Mouse (Mus musculus) limb, embryonic 10.5 days (tissue): ENCODE measurements around the gene Speg. TPM values are rescaled to one million over a fixed set of nuclear protein-coding genes. Genes with fewer than 3 reads are reported as not detected.

Experiments
- DNase-seq: peaks from one replicate; pipeline ENCODE4 v3.0.0-alpha.2; 2017; ENCODE audit warnings: low spot score
- H3K27ac ChIP-seq: fragments of 300-500 bp; sonication (generic); 2 replicates; pipeline ENCODE4 v1.5.1; 2016; ENCODE audit warnings: mild to moderate bottlenecking
- H3K27me3 ChIP-seq: fragments of 300-500 bp; sonication (generic); 2 replicates; pipeline ENCODE4 v1.6.1; 2016; ENCODE audit warnings: low read depth, mild to moderate bottlenecking; ENCODE audit not compliant: poor library complexity, severe bottlenecking
- H3K36me3 ChIP-seq: fragments of 300-500 bp; sonication (generic); 2 replicates; pipeline ENCODE4 v1.6.1; 2016; ENCODE audit warnings: mild to moderate bottlenecking, moderate library complexity
- H3K4me1 ChIP-seq: fragments of 300-500 bp; sonication (generic); 2 replicates; pipeline ENCODE4 v1.6.1; 2016
- H3K4me3 ChIP-seq: fragments of 300-500 bp; sonication (generic); 2 replicates; pipeline ENCODE4 v1.5.1; 2016; ENCODE audit warnings: mild to moderate bottlenecking, moderate library complexity
- H3K9me3 ChIP-seq: fragments of 300-500 bp; sonication (generic); replicated peaks from 2 replicates; pipeline ENCODE4 v1.6.1; 2016; ENCODE audit warnings: mild to moderate bottlenecking
- WGBS: fragments of 180-500 bp; shearing (Covaris S2); methylation state at CpG from one replicate; pipeline ENCODE4 v1.1.7; 2016; 5-methylcytosine and 5-hydroxymethylcytosine counted together
- polyA plus RNA-seq: library from polyadenylated mRNA; unstranded; fragments of >200 nt; fragmentation: Nextera tagmentation; extraction: Ambion mirVana; gene quantifications from 2 replicates; pipeline ENCODE4 v1.2.1, GENCODE M21; 2016

The Speg gene
- polyA plus RNA-seq, 1 experiment from 2014 or later, result 49.6 TPM

DNA sequence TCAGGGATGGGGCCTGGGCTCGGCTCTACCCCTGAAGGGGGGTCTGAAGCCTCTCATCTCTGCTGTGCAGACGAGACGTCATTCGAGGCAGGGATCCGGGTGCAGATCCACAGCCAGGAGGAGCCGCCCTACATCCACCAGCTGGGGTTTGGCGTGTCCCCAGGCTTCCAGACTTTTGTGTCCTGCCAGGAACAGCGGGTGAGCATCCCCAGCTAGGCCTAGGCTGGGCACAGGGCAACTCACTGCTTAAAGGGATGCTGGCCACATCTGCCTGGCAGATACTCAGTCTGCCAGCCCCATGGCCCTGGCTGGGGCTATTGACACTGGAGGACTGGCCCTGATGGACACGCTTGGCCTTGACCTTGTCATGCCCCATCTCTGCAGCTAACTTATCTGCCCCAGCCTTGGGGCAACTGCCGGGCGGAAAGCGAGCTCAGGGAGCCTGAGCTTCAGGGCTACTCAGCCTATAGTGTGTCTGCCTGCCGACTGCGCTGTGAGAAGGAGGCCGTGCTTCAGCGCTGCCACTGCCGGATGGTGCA lies 94.3 kb downstream of the Speg start:
- Histone ChIP-seq H3K27ac (no peak overlapping the region), H3K4me1 (peaks cover 22% of the 10 kb centered on the region), H3K27me3 (peaks cover 77% of the 10 kb centered on the region), H3K4me3 (no peak overlapping the region), H3K36me3 (peaks cover 26% of the 10 kb centered on the region), H3K9me3 (no peaks in the 10 kb centered on the region)
- DNase-seq, result no peak
- 82% methylated on average over 17 of the region's 17 CpGs for WGBS

DNA sequence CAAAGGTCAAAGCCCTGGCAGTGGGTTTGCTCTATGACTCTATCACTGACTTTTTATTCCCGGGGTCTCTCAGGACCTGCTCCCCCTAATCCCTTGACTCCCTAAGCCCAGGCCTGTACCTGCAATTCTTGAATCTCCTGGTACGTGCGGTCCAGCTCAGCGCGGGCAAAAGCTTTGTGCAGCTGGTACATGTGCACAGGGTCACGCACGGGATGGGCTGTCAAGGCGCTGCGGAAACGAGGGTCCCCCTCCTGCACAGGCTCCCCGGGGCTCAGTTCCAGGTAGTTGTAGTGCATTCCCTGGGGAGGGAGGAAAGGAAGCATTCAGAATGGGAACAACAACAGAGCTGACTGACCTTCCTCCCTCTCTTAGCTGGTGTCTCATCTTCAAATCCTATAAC lies 101.3 kb downstream of the Speg start:
- H3K4me3 ChIP-seq, result no peak overlapping the region
- H3K36me3 ChIP-seq, result peaks cover 55% of the 10 kb centered on the region
- H3K27ac ChIP-seq, result no peak overlapping the region
- peaks cover 36% of the 10 kb centered on the region for H3K4me1 ChIP-seq
- H3K27me3 ChIP-seq, result peaks cover 65% of the 10 kb centered on the region
- 96% methylated on average over 11 of the region's 11 CpGs for WGBS
- DNase-seq, result no peak
- no peaks in the 10 kb centered on the region for H3K9me3 ChIP-seq

DNA sequence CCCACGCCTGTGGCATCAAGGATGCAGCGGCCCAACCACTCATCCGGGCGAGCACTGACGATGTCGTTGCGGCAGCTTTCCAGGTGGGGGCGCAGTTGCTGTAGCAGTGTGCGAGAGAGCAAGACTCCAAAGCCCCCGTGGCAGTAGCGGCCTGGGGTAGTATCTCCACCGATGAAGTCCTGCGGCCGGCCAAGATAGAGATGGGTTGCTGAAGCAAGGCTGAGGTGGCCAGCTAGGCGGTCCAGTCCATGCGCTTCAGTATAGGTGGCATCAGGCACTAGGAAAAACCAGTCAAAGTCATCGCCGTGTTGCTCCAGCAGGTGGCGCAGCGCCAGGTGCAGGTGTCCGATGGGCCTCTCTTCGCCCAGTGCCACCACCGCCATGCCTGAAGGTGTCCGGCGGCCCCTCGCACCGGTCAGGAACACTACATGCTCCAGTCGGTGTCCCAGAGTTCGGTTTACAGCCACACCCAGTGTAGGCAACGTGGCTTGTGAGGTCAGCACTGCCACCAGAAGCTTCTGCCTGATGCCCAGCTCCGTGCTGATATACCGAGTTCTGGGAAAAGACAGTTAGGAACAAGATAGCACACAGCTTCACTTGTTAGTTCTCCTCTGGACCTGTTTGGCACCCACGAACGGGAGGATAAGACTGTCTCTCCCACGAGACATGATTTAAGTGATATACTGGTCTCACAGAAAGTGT lies 102.3 kb downstream of the Speg start:
- Histone ChIP-seq H3K36me3 (peaks cover 48% of the 10 kb centered on the region), H3K9me3 (no peaks in the 10 kb centered on the region), H3K27me3 (peaks cover 69% of the 10 kb centered on the region), H3K4me3 (peak overlapping the region; percentile 88), H3K4me1 (peaks cover 38% of the 10 kb centered on the region), H3K27ac (no peak overlapping the region)
- DNase-seq, result peak; percentile 93
- 13% methylated on average over 35 of the region's 35 CpGs for WGBS

DNA sequence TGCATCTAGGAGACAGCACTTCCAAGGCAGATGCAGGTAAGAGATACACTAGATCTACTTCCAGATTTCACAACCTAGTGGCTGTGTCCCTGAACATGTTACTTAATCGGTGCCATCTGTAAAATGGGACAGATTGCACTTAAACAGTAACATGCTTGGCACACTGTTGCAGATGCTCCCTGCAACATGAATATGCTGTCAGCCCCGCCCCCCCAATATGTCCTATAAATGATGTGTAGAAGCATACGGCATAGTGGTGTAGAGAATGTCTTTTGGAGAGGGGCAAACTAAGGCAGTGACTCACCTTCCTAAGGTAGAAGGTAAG lies 102.8 kb downstream of the Speg start:
- Histone ChIP-seq H3K4me3 (peak overlapping the region; percentile 88), H3K27me3 (peaks cover 73% of the 10 kb centered on the region), H3K36me3 (peaks cover 43% of the 10 kb centered on the region), H3K9me3 (no peaks in the 10 kb centered on the region), H3K27ac (no peak overlapping the region), H3K4me1 (peaks cover 43% of the 10 kb centered on the region)
- WGBS, result 49% methylated on average over 3 of the region's 3 CpGs
- DNase-seq, result no peak

DNA sequence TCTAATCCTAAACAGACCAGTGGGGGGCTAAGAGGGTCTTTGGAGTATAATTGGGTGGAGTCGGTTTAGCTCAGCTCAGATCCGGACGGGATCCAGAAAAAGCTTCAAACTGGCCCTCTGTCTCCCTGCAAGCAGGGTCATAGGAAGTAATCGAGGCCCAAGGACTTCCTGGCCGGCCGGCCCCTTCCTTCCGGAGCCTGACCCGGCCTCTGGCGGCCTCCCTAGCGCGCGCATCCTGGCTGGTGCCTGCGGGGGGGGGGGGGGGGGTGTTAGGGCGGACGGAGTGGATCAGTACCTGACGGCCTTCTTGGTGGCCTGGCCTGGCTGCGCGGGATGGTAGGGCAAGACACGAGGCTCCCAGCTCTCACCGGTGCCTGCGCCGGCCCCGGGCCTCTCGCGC lies 103.4 kb downstream of the Speg start:
- peaks cover 43% of the 10 kb centered on the region for H3K4me1 ChIP-seq
- peak overlapping the region; percentile 88 for H3K4me3 ChIP-seq
- no peaks in the 10 kb centered on the region for H3K9me3 ChIP-seq
- DNase-seq, result no peak
- peaks cover 37% of the 10 kb centered on the region for H3K36me3 ChIP-seq
- peak overlapping the region; percentile 86 for H3K27ac ChIP-seq
- peaks cover 73% of the 10 kb centered on the region for H3K27me3 ChIP-seq
- WGBS, result 0% methylated on average over 21 of the region's 25 CpGs

DNA sequence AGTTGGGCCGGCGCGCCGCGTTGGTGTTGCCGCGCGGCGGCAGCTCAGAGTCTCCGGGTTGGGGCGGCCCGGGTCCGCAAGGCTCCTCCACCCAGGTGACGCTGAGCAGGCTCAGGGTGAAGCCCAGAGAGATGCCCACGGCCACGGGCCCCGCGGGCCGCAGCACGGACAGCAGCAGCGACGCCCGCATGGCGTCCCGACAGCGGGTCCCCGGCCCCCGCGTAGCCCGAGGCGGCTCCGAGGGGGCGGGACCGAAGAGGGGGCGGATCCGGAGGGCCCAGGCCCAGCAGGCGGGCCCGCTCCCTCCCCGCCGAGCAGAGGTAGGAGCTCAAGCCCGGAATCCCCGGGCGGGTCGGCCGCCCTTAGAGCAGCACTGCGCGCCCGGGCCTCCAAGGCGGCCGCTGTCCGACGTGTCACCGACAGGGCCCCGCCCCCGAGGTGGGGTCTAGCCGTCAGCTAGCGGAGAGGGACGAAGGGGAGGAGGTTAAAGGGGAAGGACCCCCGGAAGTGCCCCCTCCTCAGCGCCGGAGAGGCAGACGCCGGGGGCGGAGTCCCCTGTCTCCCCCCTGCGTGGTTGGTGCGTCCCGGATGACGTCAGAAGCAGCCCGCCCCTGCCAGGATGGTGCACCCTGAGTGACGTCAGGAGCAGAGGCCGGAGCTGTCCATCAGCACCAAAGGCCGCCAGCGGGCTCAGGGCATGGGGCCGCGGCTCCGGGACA lies 104.0 kb downstream of the Speg start, which contains the start of the genes Chpf and Tmem198:
Gene Chpf, minus strand, starts transcription at position 392 of the 719 bp plus-strand sequence.
Gene Tmem198, plus strand, starts transcription at position 617 of the 719 bp plus-strand sequence.
- H3K36me3 ChIP-seq, result peaks cover 31% of the 10 kb centered on the region

DNA sequence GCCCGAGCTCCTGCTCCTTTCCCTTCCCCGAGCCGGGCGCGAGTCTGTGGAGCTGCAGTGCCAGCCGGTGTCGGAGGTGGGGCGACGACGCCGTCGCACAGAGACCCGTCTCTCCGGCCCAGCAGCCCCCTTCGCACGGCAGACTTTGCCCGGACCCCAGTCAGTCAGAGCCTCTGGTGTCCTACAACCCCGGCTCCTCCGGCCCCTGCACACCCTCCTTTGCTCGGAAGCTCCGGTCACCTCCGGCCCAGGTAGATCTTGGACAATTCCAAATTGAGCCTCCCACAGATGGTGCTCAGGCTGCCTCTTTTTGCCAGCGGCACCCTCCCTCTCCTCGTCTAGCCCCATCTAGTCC lies 104.5 kb downstream of the Speg start:
- Histone ChIP-seq H3K36me3 (peaks cover 26% of the 10 kb centered on the region), H3K4me3 (peak overlapping the region; percentile 88), H3K4me1 (peaks cover 43% of the 10 kb centered on the region), H3K27ac (peak overlapping the region; percentile 86; the same call in 1 of the 2 replicates), H3K9me3 (no peaks in the 10 kb centered on the region), H3K27me3 (peaks cover 74% of the 10 kb centered on the region)
- 2% methylated on average over 24 of the region's 24 CpGs for WGBS
- no peak for DNase-seq

More for the DNA sequence above, 104.0 kb downstream of the Speg start, which contains the start of the genes Chpf and Tmem198:
- Histone ChIP-seq H3K27ac (peak within 1 kb of the TSS; percentile 86), H3K9me3 (no peaks in the 10 kb centered on the region), H3K4me3 (peak within 1 kb of the TSS; percentile 88), H3K27me3 (peaks cover 73% of the 10 kb centered on the region), H3K4me1 (peaks cover 43% of the 10 kb centered on the region)
- under 1% methylated on average over 76 of the region's 76 CpGs for WGBS
- peak; percentile 100 for DNase-seq

DNA sequence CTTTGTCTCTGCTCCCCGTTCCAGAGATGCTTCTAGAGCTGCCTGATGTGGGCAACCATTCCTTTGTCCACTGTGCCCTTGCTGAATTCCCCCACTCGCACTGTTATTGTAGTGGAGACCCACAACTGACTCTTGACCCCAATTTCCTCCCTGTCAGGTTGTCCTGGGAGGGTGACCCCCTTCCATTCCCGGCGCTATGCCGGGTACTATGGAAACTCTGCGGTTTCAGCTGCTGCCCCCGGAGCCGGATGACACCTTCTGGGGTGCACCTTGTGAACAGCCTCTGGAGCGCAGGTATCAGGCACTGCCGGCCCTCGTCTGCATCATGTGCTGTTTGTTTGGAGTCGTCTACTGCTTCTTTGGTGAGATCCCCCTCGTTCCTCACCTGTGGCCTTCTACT lies 104.9 kb downstream of the Speg start:
- peaks cover 74% of the 10 kb centered on the region for H3K27me3 ChIP-seq
- H3K36me3 ChIP-seq, result peaks cover 22% of the 10 kb centered on the region
- H3K4me3 ChIP-seq, result peak overlapping the region; percentile 88
- H3K4me1 ChIP-seq, result peaks cover 43% of the 10 kb centered on the region
- no peaks in the 10 kb centered on the region for H3K9me3 ChIP-seq
- DNase-seq, result no peak
- no peak overlapping the region for H3K27ac ChIP-seq
- 24% methylated on average over 13 of the region's 13 CpGs for WGBS

DNA sequence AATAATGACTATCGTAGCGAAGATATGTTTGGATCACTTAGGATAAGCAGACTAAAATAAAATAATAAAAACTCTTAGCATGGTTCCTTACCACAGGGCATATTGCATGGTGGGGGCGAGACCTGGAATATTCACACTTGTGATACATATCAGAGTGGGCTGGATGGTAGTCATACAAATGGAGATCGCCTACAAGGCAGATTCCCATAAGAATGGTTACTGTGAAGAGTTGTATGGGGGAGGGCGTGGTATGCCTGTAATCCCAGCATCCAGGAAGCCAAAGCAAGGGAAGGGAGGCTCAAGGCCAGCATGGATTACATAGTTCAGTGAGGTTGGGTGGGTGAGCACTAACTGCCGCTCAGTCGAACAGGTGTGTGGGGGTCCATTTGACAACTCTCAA lies 105.6 kb downstream of the Speg start:
- Histone ChIP-seq H3K4me1 (peaks cover 43% of the 10 kb centered on the region), H3K36me3 (peaks cover 15% of the 10 kb centered on the region), H3K27ac (no peak overlapping the region), H3K27me3 (peaks cover 74% of the 10 kb centered on the region), H3K9me3 (no peaks in the 10 kb centered on the region), H3K4me3 (no peak overlapping the region)
- DNase-seq, result no peak
- 85% methylated on average over 7 of the region's 7 CpGs for WGBS

Other genes with a start within 250 kb of the Speg start
- 0.11 TPM in 1 of 2 replicates, not detected in the other for gene Slc23a3, start 241.4 kb upstream of the Speg start, polyA plus RNA-seq
- gene Cnppd1, start 232.6 kb upstream of the Speg start, polyA plus RNA-seq, result 35.6 and 41.3 TPM in 2 replicates
- gene Retreg2, start 232.5 kb upstream of the Speg start, polyA plus RNA-seq, result 31.5 and 35.3 TPM in 2 replicates
- gene Zfand2b, start 206.7 kb upstream of the Speg start, polyA plus RNA-seq, result 28.7 and 35.5 TPM in 2 replicates
- gene Abcb6, start 194.9 kb upstream of the Speg start, polyA plus RNA-seq, result 38.0 and 39.0 TPM in 2 replicates
- 22.0 and 24.8 TPM in 2 replicates for gene Ankzf1, start 183.1 kb upstream of the Speg start, polyA plus RNA-seq
- gene Atg9a, start 183.1 kb upstream of the Speg start, polyA plus RNA-seq, result 19.1 and 23.9 TPM in 2 replicates
- gene Glb1l, start 164.5 kb upstream of the Speg start, polyA plus RNA-seq, result 10.3 and 12.8 TPM in 2 replicates
- gene Stk16, start 164.5 kb upstream of the Speg start, polyA plus RNA-seq, result 146 and 149 TPM in 2 replicates
- gene Tuba4a, start 155.4 kb upstream of the Speg start, polyA plus RNA-seq, result 10.0 and 10.7 TPM in 2 replicates
- not detected in 2 replicates for gene A630095N17Rik, start 143.2 kb upstream of the Speg start, polyA plus RNA-seq
- 23.8 and 29.9 TPM in 2 replicates for gene Dnajb2, start 138.9 kb upstream of the Speg start, polyA plus RNA-seq
- gene Ptprn, start 110.8 kb upstream of the Speg start, polyA plus RNA-seq, result 0.11 and 0.13 TPM in 2 replicates
- gene Resp18, start 96.9 kb upstream of the Speg start, polyA plus RNA-seq, result not detected in 2 replicates
- 117 and 132 TPM in 2 replicates for gene Dnpep, start 57.3 kb upstream of the Speg start, polyA plus RNA-seq
- 6.2 and 7.8 TPM in 2 replicates for gene Des, start 15.0 kb upstream of the Speg start, polyA plus RNA-seq
- 50.4 and 61.7 TPM in 2 replicates for gene Gmppa, start 60.6 kb downstream of the Speg start, polyA plus RNA-seq
- 0.31 and 0.59 TPM in 2 replicates for gene Asic4, start 75.1 kb downstream of the Speg start, polyA plus RNA-seq
- 23.7 and 28.8 TPM in 2 replicates for gene Chpf, start 104.0 kb downstream of the Speg start, polyA plus RNA-seq
- gene Tmem198, start 104.2 kb downstream of the Speg start, polyA plus RNA-seq, result 0.35 and 0.69 TPM in 2 replicates
- 68.0 and 75.5 TPM in 2 replicates for gene Obsl1, start 131.2 kb downstream of the Speg start, polyA plus RNA-seq
- 2.4 and 4.2 TPM in 2 replicates for gene Inha, start 131.8 kb downstream of the Speg start, polyA plus RNA-seq
- gene Stk11ip, start 146.2 kb downstream of the Speg start, polyA plus RNA-seq, result 31.6 and 33.8 TPM in 2 replicates
- 13.9 and 18.9 TPM in 2 replicates for gene Slc4a3, start 171.0 kb downstream of the Speg start, polyA plus RNA-seq